Mouse (Mus musculus): ENCODE measurements around the gene Pcnx2.

GRCm38 (mm10) chr8:125887549-125887948 lies 10.6 kb downstream of the Pcnx2 start:
- TF ChIP-seq CTCF (IDR thresholded peaks at IDR 0.05; ENCODE audit: borderline replicate concordance, extremely low read depth, insufficient read depth, insufficient read length) (no peak), POLR2A (IDR thresholded peaks at IDR 0.05; ENCODE audit: borderline replicate concordance, extremely low read depth, insufficient read depth, insufficient read length, poor library complexity, severe bottlenecking) (no peak)
